Mouse (Mus musculus) spleen, postnatal 10 days (tissue): ENCODE results near the gene Gpc5.
A peak's percentile ranks its signal among the peaks of the same experiment; 100 is the strongest.

ENCODE experiments used
- DNase-seq, 2 experiments: peaks; one replicate each; pipeline ENCODE4 v3.0.0; 2021 to 2022; ENCODE audit warnings: low spot score in 2 of 2

Gpc5 gene

DNA sequence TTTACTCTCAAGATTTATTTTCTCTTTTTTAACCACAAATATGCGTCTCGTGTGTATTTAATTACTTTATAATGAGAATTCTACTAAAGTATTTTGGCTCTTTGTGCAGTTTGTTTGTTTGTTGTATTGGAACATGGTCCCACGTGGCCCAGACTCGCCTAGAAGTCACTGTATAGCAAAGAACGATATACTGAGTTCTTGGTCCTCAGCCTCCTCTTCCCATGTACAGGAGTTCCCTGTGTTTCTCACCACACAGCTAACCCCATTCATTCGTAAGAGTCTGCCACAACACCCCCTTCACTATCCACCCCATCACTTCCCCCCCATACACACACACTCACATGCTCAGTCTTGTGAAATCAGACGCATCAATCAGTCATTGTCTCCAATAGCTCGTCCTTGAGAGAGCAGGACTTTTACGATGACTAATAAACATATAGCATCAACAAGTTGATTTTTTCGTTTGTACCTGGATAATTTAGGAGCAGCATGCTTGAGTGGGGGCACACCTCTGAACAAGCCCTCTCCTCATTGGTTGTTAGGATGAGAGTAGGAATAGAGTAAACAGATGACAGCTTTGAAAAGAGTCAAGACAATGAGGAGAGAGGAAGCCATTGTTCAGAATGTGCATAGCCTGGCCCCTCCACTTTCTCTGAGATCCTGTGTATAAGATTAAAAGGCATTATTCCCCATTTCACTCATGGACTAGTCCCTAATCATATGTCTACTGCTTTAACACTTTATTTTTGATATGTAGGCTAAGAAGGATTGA is 740.0 kb downstream of the Gpc5 start:
- no peak for DNase-seq

GRCm38 (mm10) chr14:115843783-115844182 is 751.8 kb downstream of the Gpc5 start:
- no peak for DNase-seq

DNA sequence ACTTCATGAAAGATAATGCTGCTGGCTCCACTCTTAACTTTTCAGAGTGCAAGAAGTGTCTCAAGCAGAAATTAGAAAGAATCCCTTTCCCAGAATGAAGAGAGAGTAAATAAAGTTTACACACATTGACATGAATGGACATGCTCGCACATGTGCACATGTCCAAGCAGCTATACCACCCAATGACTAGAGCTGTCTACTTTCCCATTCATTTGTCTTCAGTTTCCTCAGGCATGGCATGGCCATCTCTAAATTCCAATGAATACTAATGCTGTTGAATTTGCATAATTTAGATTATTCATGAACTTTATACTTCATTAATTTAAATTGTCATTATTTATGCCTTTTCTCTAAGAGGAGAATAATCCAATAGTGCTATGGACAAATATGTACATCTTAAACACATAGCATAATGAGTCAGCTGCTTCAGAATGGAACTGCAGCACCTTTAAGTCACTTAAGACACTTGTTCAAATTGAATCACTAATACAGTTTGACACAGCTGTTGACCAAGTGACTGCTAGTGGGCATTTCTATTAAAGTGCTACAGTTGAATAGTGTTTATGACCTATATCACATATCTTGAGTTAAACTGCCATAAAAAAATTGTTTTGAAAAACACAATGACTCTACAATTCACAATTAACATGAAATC is 752.9 kb downstream of the Gpc5 start:
- no peak for DNase-seq

- no peak for DNase-seq
Measured at GRCm38 (mm10) chr14:115869127-115869526, 777.1 kb downstream of the Gpc5 start.

DNA sequence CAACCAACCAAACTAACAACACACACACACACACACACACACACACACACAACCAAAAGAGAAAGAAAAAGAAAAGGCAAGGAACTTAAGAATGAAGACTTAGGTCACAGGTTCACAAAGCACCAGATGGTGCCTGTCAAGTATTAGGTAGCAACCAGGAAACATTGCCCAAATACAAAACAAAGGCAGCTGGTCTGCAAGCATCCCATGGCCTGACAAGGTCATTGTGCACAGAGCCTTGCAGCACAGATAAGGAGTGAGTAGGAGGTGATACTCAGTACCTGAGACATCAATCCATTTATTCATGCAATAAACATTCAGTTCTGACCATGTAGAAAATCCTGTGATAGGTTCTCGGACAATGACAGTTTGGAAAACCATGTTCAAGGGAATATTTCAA is 884.0 kb downstream of the Gpc5 start:
- DNase-seq: no peak

DNA sequence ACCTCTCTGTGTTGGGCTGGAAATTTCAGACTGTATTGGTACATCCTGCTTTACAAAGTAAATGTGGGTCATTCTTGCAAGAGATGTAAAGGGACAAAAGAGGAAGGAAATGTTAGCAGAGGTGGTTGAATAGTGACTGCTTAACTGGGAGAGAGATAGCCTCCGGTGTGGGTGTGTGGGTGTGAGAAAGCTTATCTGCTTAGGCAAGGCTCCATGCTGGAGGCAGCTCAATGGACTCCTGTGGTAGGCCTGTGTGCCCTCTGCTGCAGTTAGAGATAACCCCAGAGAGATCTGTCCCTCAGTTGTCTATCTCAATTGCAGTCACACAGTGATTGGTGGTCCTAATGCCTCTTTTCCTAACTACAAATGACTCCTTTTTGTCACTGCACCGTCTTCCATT is 887.2 kb downstream of the Gpc5 start:
- DNase-seq: no peak

GRCm38 (mm10) chr14:115990764-115991163 is 898.7 kb downstream of the Gpc5 start:
- no peak for DNase-seq

DNA sequence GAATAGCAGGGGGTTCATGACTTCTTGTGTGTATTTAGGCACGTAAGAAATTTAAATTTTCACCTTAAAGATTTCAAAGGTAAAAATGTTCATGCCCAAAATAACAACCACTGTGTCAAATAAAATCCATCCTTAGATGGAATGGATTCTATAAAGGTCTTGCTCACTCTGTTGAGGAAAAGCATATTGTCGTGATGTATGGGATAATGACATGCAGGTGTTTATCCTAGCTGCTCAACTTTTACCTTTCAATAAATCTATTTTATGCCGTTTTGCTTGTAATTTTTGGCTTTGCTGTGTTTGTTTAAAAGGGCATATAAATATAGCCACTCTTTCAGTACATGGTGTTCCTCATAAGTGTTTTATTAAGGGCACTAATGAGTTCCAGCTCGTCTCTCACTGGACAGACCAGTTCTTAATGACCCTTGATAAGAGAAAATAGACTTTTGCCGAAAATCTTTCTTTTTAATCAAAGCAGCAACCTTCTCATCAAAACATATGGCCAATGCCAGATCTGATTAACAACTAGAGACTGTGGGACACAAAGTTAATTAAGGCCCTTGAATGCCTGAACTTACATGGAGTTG is 901.6 kb downstream of the Gpc5 start:
- no peak for DNase-seq

- no peak for DNase-seq
Measured at GRCm38 (mm10) chr14:115998931-115999330, 906.9 kb downstream of the Gpc5 start.

DNA sequence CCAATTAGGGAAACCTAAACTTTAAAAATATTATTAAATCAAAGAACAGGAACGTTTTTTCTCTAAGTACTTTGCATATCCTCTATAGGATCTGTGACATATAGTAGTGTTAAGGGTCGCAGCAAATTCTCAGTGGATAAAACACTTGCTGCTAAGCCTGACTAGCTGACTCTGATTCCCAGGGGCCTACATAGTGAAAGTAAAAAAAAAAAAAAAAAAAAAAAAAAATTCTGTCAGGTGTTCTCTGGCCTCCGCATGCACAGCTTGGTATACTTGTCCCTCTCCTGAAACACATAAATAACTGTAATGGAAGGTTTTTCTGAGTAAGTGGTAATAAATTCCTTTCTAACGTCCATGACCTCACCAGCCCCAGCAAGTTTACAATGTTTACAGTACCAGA is 995.0 kb downstream of the Gpc5 start:
- DNase-seq: no peak

DNA sequence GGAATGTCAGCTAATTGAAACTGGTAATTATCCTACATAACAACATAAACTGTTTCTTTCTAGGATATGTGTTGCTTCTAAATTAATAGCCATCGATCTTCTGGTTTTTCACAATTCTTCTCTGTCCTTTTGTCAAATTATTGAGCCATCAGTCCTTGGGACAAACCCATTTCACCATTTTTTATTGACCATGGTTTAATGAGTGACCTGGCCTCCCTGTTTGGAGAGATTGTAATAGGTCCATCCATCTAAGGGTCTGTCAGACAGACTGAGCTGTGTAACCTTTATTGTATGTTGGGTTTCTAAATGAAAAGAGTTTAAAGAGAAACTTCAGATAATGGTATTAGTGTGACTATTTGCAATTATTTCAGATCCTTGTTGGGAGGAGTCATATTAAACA is 1035.9 kb downstream of the Gpc5 start:
- no peak for DNase-seq

GRCm38 (mm10) chr14:116137330-116137729 is 1045.3 kb downstream of the Gpc5 start:
- DNase-seq: no peak

GRCm38 (mm10) chr14:116137772-116138171 is 1045.8 kb downstream of the Gpc5 start:
- no peak for DNase-seq

DNA sequence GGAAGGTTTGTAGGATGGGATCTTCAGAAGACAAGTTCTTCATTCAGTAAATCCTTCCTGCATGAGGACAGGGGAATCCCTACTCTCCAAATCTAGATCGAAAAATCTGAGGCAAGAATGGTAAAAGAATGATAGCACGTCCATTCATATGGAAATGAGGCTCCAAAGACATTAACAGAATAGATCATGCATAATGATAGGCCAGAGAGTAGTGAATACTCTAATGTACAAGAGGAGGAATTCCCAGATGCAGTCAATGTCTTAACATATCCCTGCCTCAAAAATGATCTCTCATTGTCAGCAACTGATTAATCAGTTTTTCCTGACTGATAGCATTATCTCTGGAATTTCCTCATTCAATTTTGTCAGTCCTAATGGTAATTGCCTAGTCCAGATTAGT is 1070.6 kb downstream of the Gpc5 start:
- no peak for DNase-seq

DNA sequence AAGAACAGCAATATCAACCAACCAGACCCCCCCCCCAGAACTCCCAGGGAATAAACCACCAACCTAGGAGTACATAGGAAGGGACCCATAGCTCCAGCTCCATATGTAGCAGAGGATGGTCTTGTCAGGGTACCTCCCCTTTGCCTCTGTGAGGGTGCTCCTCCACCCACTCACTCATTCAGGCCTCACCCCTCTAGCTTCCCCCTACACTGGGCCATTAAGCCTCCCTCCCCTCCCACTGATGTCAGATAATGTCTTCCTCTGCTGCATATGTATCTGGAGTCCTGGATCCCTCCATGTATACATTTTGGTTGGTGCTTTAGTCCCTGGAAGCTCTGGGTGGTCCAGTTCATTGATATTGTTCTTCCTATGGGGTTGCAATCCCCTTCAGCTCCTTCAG is 1075.4 kb downstream of the Gpc5 start:
- no peak for DNase-seq

GRCm38 (mm10) chr14:116169129-116169528 is 1077.1 kb downstream of the Gpc5 start:
- no peak for DNase-seq

- no peak for DNase-seq
Measured at GRCm38 (mm10) chr14:116186981-116187380, 1095.0 kb downstream of the Gpc5 start.

DNA sequence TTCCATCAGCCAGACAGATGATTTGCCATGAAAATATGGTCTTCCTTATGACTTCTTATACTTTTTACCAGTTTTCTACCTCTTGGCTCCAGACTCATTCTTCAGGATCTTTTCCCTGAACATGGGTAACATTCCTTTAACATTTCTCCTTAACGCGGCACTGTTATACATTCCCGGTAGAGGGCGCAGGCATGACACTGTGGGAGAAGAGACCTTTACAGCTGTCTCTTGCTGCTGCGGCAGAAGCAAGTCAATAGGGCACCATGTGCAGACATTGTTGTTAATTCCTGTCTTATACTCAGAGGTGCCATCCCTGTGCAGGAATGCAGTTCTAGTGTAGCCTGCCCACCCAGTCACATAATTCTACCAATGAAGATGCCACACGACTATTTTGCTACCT is 1115.0 kb downstream of the Gpc5 start:
- peak in 1 of 2 experiments; percentile 14 for DNase-seq

- no peak for DNase-seq
Measured at GRCm38 (mm10) chr14:116208581-116208980, 1116.6 kb downstream of the Gpc5 start.

- DNase-seq: no peak
Measured at GRCm38 (mm10) chr14:116209045-116209444, 1117.0 kb downstream of the Gpc5 start.

GRCm38 (mm10) chr14:116210304-116210703 is 1118.3 kb downstream of the Gpc5 start:
- DNase-seq: no peak

DNA sequence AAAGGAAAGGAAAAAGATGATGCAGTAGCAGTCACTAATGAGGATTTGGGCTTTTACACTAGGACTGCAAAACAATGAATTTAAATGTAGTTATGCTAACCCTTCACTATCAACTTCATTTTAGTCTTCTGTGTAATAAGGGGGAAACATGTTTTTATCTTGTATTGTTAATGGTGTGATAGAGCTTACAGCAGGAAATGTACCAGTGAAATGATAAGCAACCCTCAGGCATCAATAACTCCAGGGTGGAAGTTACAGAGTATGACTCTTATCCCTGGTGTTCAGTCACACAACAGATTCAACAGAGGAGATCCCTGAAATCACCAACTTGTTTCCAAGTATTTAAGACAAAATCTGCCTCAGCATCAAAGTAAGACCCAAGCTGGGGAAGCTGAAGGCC is 1120.0 kb downstream of the Gpc5 start:
- no peak for DNase-seq

DNA sequence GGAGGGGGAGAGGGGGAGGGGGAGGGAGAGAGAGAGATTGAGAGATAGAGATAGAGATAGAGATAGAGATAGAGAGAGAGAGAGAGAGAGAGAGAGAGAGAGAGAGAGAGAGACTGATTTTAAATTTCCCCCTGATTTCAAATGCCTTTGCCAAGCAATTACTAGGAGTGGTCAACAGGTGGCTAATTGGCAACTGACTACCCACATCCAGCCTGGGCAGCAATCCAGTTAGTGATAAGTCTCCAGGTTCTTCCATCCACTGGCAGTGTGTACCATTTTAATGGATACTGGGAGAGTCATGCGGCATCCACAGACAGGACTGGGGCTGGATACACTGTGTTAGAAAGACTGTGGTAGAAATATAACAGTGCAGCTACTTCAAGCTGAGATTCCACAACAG is 1166.1 kb downstream of the Gpc5 start:
- DNase-seq: no peak
